Mouse (Mus musculus) T-helper 1 cell (primary cell): ENCODE measurements at regions not wholly inside any gene's neighbourhood (a gene's known extent, or its start where the extent isn't known, plus 50 kb on each side); places are given as distances from the start of the nearest gene placed in this dataset.

Experiments
- in situ Hi-C: fragments of 300-600 bp; cut with MboI, MseI; formaldehyde crosslinking; loops from one replicate; pipeline ENCODE4 v1.15.1; 2025; ENCODE audit warnings: high pct_unique_total_duplicates

DNA sequence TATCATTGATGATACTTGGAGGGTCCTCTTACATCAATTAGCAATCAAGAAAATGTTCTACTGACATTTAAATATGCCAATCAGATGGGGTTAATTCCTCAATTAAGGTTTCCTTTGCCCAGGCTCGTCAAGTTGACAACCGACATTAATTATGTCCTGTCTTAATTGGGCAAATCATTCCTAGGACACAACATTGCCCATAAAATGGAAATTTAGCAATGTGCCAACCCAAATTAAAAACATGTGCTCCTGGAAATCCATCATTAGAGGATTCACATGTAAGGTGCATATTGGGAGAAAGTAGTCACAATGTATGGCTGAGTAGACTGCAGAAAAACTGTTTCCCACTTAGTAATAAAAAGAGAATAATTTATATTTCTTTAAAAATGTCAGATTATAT is 483.6 kb upstream of the B430305J03Rik start:
- in situ Hi-C loops: no loop called here

DNA sequence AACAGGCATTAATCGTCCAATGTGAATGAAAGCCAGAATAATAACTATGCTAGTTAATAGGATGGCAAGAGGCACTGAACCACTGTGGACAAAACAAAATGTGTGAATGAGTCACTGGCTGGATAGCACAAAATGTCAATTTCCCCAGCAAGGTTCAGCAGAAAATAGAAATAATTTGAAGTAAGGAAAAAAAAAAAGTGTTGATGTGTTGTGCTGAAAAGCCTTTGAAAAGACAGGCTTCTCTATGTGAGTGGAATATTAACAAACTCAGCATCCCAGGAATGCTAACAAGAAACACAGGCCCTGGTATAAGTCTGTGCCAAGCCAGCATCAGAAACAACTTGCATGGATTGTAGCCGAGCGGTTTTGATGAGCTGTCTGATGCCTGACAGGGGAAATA is 481.0 kb upstream of the B430305J03Rik start:
- in situ Hi-C loops: no loop called here

DNA sequence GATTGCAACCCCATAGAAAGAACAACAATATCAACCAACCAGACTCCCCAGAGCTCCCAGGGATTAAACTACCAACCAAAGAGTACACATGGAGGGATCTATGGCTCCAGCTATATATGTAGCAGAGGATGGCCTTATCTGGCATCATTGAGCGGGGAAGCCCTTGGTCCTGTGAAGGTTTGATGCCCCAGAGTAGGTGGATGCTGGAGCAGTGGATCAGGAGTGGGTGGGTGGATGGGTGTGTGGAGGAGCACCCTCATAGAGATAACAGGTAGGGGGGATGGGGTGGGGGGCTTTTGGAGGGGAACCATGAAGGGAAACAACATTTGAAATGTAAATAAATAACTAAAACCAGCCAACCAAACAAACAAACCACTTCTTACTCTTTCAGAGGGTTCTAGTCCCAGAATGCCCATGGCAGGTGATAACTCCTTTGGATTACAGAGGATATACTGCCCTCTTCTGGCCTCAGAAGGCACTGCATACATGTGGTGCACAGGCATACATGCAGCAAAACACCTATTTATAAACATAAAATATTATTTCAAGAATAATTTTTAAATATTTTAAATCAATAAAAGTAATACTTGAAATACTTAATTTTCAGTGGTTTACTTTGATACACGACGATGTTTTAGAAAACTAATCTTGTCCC is 473.7 kb upstream of the B430305J03Rik start:
- in situ Hi-C loops: loop anchor here (10.0 kb wide), 1 partner anchor 585 kb away; no protein-coding TSS in a partner anchor

DNA sequence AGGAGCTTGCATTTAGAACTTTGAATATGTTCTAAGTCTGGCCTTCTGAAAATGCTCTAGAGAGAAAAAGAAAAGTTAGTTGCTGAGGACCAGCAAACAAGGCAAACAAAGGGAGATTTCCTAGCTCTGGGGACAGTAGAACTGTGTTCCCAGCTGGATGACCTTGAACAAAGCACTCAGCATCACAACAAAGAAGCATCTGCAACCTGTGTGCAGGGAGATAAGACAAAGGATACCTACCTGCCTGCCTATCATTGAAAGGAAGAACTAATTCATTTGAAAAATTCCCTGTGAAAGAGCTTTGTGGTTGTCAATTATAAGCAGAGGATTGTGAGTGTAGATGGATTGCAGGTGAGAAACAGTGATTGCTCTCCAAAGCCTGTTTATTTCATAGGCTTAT is 451.1 kb upstream of the B430305J03Rik start:
- in situ Hi-C loops: no loop called here

DNA sequence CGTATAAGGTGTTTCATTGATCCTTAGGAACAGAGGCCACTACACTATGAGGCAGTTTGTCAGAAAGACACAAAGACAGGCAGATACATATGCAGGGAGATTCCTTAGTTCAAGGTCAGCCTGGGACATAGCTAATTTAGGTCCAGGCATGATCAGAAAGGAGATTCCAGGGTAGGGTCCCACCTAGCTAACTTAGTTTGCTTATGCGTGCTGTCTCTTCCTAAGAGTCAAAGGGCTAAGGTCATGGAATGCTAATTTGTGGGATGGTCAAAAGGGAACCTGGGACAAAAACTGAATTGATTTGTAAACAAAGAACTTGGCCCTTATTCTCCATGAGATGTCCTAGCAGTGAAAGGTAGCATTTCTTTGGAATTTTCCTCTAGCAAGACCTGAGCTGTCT is 430.3 kb upstream of the B430305J03Rik start:
- in situ Hi-C loops: no loop called here

DNA sequence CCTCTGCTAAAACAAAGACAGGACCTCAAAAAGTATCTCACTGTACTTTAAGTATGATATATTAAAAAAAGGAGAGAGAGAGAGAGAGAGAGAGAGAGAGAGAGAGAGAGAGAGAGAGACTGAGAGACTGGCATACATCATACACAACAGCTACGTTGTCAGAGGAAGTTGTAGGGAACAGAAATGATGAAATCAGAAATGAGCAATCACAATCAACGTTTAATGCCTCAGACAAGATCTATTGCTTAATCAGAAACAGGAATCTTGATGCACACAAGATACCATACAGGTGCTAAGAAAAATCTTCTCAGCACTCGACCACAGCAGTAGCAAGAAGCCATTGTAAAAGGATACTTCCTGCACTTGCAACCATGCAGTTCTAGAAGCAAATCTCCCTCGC is 424.9 kb upstream of the B430305J03Rik start:
- in situ Hi-C loops: no loop called here
